Mouse (Mus musculus): ENCODE measurements at regions not wholly inside any gene's neighbourhood (a gene's known extent, or its start where the extent isn't known, plus 50 kb on each side); places are given as distances from the start of the nearest gene placed in this dataset.
A peak's percentile ranks its signal among the peaks of the same experiment; 100 is the strongest.

DNA sequence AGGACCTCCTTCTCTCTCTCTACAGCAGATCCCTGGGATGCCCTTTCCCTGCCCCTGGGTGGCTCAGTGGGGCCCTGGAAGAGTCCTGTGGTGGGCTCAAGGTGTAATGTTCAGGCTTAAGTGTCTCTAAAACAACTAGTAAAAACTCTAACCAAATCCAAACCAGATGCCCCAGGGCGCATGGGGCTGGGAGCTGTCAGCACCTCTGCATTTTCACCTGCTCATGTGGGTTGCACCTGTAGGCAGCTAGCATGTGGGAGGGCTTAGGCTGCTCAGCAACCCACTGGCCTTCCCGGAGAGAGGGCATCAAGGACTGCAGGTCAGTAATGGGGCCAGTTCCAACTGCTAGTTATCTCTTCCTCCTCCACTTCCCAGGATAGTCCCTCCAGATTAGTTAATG is 104.8 kb upstream of the Gm12830 start:
- DNase-seq (ENCODE audit: low spot score in 2 of 2), result no peak

GRCm38 (mm10) chr4:114720696-114721095 is 100.8 kb upstream of the Gm12830 start:
- DNase-seq (ENCODE audit: low spot score in 2 of 2), result no peak

- no peak for DNase-seq (ENCODE audit: low spot score in 2 of 2)
Observed at GRCm38 (mm10) chr4:114721386-114721785, 100.1 kb upstream of the Gm12830 start.

- peak in 1 of 2 experiments; percentile 10 for DNase-seq (ENCODE audit: low spot score in 2 of 2)
Observed at GRCm38 (mm10) chr4:114728235-114729000, 93.1 kb upstream of the Gm12830 start.

- no peak for DNase-seq (ENCODE audit: low spot score in 2 of 2)
Observed at GRCm38 (mm10) chr4:114733256-114734004, 88.1 kb upstream of the Gm12830 start.

- no peak for DNase-seq (ENCODE audit: low spot score in 2 of 2)
Observed at GRCm38 (mm10) chr4:114738903-114739667, 82.4 kb upstream of the Gm12830 start.

- no peak for DNase-seq (ENCODE audit: low spot score in 2 of 2)
Observed at GRCm38 (mm10) chr4:114748131-114748530, 73.4 kb upstream of the Gm12830 start.

DNA sequence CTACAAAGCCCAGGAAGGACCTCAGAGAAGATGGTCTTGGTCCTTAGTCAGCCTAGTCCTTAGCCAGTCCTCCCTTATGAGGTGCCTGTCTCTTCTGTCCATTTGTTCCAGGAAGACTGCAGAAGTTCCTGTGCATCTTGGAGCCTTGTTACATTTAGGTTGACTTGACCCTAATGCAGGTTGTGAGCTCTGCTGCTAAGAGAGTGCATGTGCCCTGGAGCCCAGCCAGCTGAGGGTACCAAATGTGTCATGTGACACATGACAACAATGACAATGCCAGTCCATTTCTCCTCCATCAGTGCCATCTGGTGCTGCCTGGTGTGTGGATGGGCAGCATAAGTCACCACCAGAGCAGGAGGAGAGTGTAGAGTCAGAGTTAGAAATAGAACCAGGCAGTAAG is 61.7 kb upstream of the Gm12830 start:
- no peak for DNase-seq (ENCODE audit: low spot score in 2 of 2)

DNA sequence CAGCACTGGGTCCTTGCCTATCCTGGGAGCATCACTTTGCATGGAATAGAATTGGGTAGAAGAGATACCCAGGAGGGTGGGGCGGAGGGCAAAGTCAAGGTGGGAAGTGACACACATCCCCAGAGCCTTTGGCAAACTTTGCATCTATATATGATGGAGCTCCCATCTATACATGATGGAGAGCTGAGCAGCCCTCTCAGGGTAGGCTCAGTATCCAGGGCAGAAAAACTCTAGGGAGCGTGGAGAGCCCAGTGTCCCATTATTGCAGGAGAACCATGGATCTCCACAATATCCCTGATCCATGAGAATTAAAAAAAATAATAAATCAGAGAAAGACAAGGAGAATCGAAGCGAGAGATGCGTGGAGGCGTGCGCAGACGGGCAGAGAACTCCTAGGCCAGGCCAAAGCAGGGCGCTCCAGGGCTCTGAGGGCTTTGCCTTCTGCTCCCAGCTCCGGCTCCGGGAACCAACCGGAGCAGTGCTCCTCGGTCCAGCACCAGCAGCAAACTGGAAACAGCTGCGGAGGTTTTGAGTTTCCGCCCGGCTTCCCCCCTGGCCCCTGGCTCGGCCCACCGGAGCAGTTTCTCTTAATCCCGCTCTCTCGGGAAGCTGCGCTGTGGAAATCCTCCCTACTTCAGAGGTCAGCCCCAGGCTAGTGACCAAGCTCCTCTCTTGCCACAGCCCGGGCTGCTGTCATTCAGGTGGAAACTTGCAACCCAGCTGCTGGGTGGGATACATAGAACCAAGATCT is 54.7 kb upstream of the Gm12830 start:
- DNase-seq (ENCODE audit: low spot score in 2 of 2), result no peak
